Mouse (Mus musculus): ENCODE results near the gene Zfp574.

- no peak for TF ChIP-seq CTCF (IDR thresholded peaks at IDR 0.05; ENCODE audit: borderline replicate concordance, control insufficient read depth, extremely low read depth, insufficient read depth, low read length, poor library complexity)
- TF ChIP-seq POLR2A (IDR thresholded peaks at IDR 0.05; ENCODE audit: control insufficient read depth, extremely low read depth, insufficient read depth, low read length, poor library complexity) = no peak
Measured at GRCm38 (mm10) chr7:25067909-25068656, 4.3 kb upstream of the Zfp574 start.

Data from thymus, adult 2 months (tissue).